ENCODE assay signal across 9 mouse cellular contexts in genomic region chr6:83184858-83185435, GRCm38 (mm10). TPM values are rescaled to one million over a fixed set of nuclear protein-coding genes. Genes with fewer than 3 reads are reported as not detected.
DNase-seq lines count a peak whose midpoint lies in the region; ATAC-seq and TF ChIP-seq lines count a peak whose summit lies in the region.
"Had no signal": no experiment of that assay in that cellular context is flagged by ENCODE, and none has a peak within 500 bp of the region (broad histone marks: within the 10 kb centered on the region; RNA-seq: fewer than 3 reads in every experiment).

No protein-coding gene starts in this region.

- no peak for ATAC-seq in forebrain, embryonic 13.5 days
- ATAC-seq in forebrain, embryonic 12.5 days (ENCODE audit: low FRiP score), result no peak
- ATAC-seq in lung, embryonic 16.5 days (ENCODE audit: low read depth), result peak; percentile 37; the same call in 1 of the 2 replicates

- H3K27ac ChIP-seq in forebrain, embryonic 13.5 days, result peak overlapping the region; percentile 82; the same call in 1 of the 2 replicates
- no peak overlapping the region for H3K27ac ChIP-seq in forebrain, embryonic 12.5 days
- H3K27ac ChIP-seq in lung, embryonic 16.5 days (ENCODE audit: low read length), result no peak overlapping the region
- no peak overlapping the region for H3K27ac ChIP-seq in embryonic fibroblast, embryonic 13.5 days (ENCODE audit: insufficient read depth, low read length)
- H3K27ac ChIP-seq in olfactory bulb, adult 2 months (ENCODE audit: insufficient read depth, low read depth, low read length), result peak overlapping the region; percentile 47
- H3K27ac ChIP-seq: heart, embryonic 15.5 days had no signal

- H3K27me3 ChIP-seq in forebrain, embryonic 13.5 days, result no peaks in the 10 kb centered on the region
- H3K27me3 ChIP-seq in forebrain, embryonic 12.5 days, result no peaks in the 10 kb centered on the region
- no peaks in the 10 kb centered on the region for H3K27me3 ChIP-seq in lung, embryonic 16.5 days (ENCODE audit: control insufficient read depth, insufficient read depth, low read depth, low read length)
- H3K27me3 ChIP-seq: heart, embryonic 15.5 days had no signal

- no peaks in the 10 kb centered on the region for H3K9me3 ChIP-seq in forebrain, embryonic 13.5 days (replicated peaks)
- no peaks in the 10 kb centered on the region for H3K9me3 ChIP-seq in forebrain, embryonic 12.5 days
- no peaks in the 10 kb centered on the region for H3K9me3 ChIP-seq in lung, embryonic 16.5 days (ENCODE audit: control insufficient read depth, low read length)
- H3K9me3 ChIP-seq: heart, embryonic 15.5 days had no signal

- H3K4me2 ChIP-seq in forebrain, embryonic 13.5 days, result no peak overlapping the region
- no peak overlapping the region for H3K4me2 ChIP-seq in forebrain, embryonic 12.5 days
- H3K4me2 ChIP-seq in lung, embryonic 16.5 days (ENCODE audit: low read depth, low read length), result no peak overlapping the region

- H3K36me3 ChIP-seq in forebrain, embryonic 13.5 days (ENCODE audit: poor library complexity, severe bottlenecking), result peaks cover 54% of the 10 kb centered on the region
- H3K36me3 ChIP-seq in forebrain, embryonic 12.5 days (replicated peaks), result peaks cover 39% of the 10 kb centered on the region
- H3K36me3 ChIP-seq in lung, embryonic 16.5 days (ENCODE audit: control insufficient read depth, insufficient read depth, low read length), result peaks cover 15% of the 10 kb centered on the region

- TF ChIP-seq POLR2A in embryonic fibroblast, embryonic 13.5 days (IDR thresholded peaks at IDR 0.05; ENCODE audit: low read depth, low read length), result no peak
- no peak for TF ChIP-seq POLR2A in olfactory bulb, adult 2 months (IDR thresholded peaks at IDR 0.05; ENCODE audit: insufficient read depth, low read depth, low read length)

- no peak for DNase-seq in lung, postnatal 25 days (ENCODE audit: low spot score)
- no peak for DNase-seq in thymus, postnatal 36 days
- DNase-seq in kidney, adult 8-10 months, result no peak

- 87% methylated on average over 3 of the region's 3 CpGs for WGBS in forebrain, embryonic 13.5 days
- WGBS in forebrain, embryonic 12.5 days, result 90% methylated on average over 3 of the region's 3 CpGs
- 85% methylated on average over 3 of the region's 3 CpGs for WGBS in lung, embryonic 16.5 days
- WGBS in olfactory bulb, adult 2 months, result 69% methylated on average over 3 of the region's 3 CpGs

- H3K9ac ChIP-seq in forebrain, embryonic 13.5 days, result no peak overlapping the region
- no peak overlapping the region for H3K9ac ChIP-seq in forebrain, embryonic 12.5 days
- H3K9ac ChIP-seq in lung, embryonic 16.5 days (ENCODE audit: low read length), result no peak overlapping the region
- H3K9ac ChIP-seq: heart, embryonic 15.5 days had no signal

- TF ChIP-seq CTCF in embryonic fibroblast, embryonic 13.5 days (IDR thresholded peaks at IDR 0.05; ENCODE audit: borderline replicate concordance, insufficient read depth, low read length), result peak; percentile 40; the same call in 1 of the 2 replicates
- TF ChIP-seq CTCF in olfactory bulb, adult 2 months (IDR thresholded peaks at IDR 0.05; ENCODE audit: insufficient read depth, low read depth, low read length), result peak; percentile 7; the same call in 1 of the 2 replicates

- no peak overlapping the region for H3K4me3 ChIP-seq in forebrain, embryonic 13.5 days
- H3K4me3 ChIP-seq in forebrain, embryonic 12.5 days (replicated peaks), result no peak overlapping the region
- H3K4me3 ChIP-seq in lung, embryonic 16.5 days (ENCODE audit: low read length), result no peak overlapping the region
- no peak overlapping the region for H3K4me3 ChIP-seq in embryonic fibroblast, embryonic 13.5 days (ENCODE audit: insufficient read depth, low read length)
- no peak overlapping the region for H3K4me3 ChIP-seq in olfactory bulb, adult 2 months (ENCODE audit: insufficient read depth, low read depth, low read length)
- H3K4me3 ChIP-seq: heart, embryonic 15.5 days had no signal

- H3K4me1 ChIP-seq in forebrain, embryonic 13.5 days, result peaks cover 34% of the 10 kb centered on the region
- H3K4me1 ChIP-seq in forebrain, embryonic 12.5 days, result peaks cover 41% of the 10 kb centered on the region
- peaks cover 6% of the 10 kb centered on the region for H3K4me1 ChIP-seq in lung, embryonic 16.5 days (replicated peaks; ENCODE audit: control insufficient read depth, insufficient read depth, low read length)
- no peaks in the 10 kb centered on the region; the same call in 1 of the 2 replicates for H3K4me1 ChIP-seq in embryonic fibroblast, embryonic 13.5 days (ENCODE audit: control insufficient read depth, insufficient read depth, low read length)
- peaks cover 61% of the 10 kb centered on the region for H3K4me1 ChIP-seq in olfactory bulb, adult 2 months (ENCODE audit: control insufficient read depth, insufficient read depth, low read length)

RNA-seq across cellular contexts. Expression of gene Dctn1, which starts 19.2 kb away (rescaled TPM):
- polyA plus RNA-seq in forebrain, embryonic 13.5 days (2015; fragmentation: Nextera tagmentation; extraction: Ambion mirVana), result 108 and 113 TPM in 2 replicates
- 128 and 137 TPM in 2 replicates for polyA plus RNA-seq in forebrain, embryonic 12.5 days (2016; fragmentation: Nextera tagmentation; extraction: Ambion mirVana)
- polyA plus RNA-seq in lung, embryonic 16.5 days (2015; fragmentation: Nextera tagmentation; extraction: Ambion mirVana), result 94.5 and 95.6 TPM in 2 replicates
- polyA plus RNA-seq in embryonic fibroblast, embryonic 13.5 days (2011; ENCODE audit: insufficient read length, low read depth, missing spikeins), result 92.5 and 98.8 TPM in 2 replicates
- polyA plus RNA-seq in olfactory bulb, adult 2 months (2012; ENCODE audit: insufficient read depth, insufficient read length, low replicate concordance, missing spikeins), result 187 TPM in 1 of 2 replicates, not detected in the other

RNA-seq across cellular contexts. Expression of gene 1700003E16Rik, which starts 28.7 kb away (rescaled TPM):
- polyA plus RNA-seq in forebrain, embryonic 13.5 days (2015; fragmentation: Nextera tagmentation; extraction: Ambion mirVana), result 2.7 and 3.6 TPM in 2 replicates
- polyA plus RNA-seq in forebrain, embryonic 12.5 days (2016; fragmentation: Nextera tagmentation; extraction: Ambion mirVana), result 1.8 and 2.7 TPM in 2 replicates
- polyA plus RNA-seq in lung, embryonic 16.5 days (2015; fragmentation: Nextera tagmentation; extraction: Ambion mirVana), result 11.9 and 15.3 TPM in 2 replicates
- polyA plus RNA-seq in embryonic fibroblast, embryonic 13.5 days (2011; ENCODE audit: insufficient read length, low read depth, missing spikeins), result 0.51 and 0.70 TPM in 2 replicates
- not detected in 2 replicates for polyA plus RNA-seq in olfactory bulb, adult 2 months (2012; ENCODE audit: insufficient read depth, insufficient read length, low replicate concordance, missing spikeins)

RNA-seq across cellular contexts. Expression of gene Wdr54, which starts 28.8 kb away (rescaled TPM):
- polyA plus RNA-seq in forebrain, embryonic 13.5 days (2015; fragmentation: Nextera tagmentation; extraction: Ambion mirVana), result 17.5 and 18.4 TPM in 2 replicates
- polyA plus RNA-seq in forebrain, embryonic 12.5 days (2016; fragmentation: Nextera tagmentation; extraction: Ambion mirVana), result 12.5 and 15.4 TPM in 2 replicates
- polyA plus RNA-seq in lung, embryonic 16.5 days (2015; fragmentation: Nextera tagmentation; extraction: Ambion mirVana), result 7.2 and 7.6 TPM in 2 replicates
- polyA plus RNA-seq in embryonic fibroblast, embryonic 13.5 days (2011; ENCODE audit: insufficient read length, low read depth, missing spikeins), result 5.4 TPM in 2 replicates
- polyA plus RNA-seq in olfactory bulb, adult 2 months (2012; ENCODE audit: insufficient read depth, insufficient read length, low replicate concordance, missing spikeins), result not detected in 2 replicates

RNA-seq across cellular contexts. Expression of gene Slc4a5, which starts 34.7 kb away (rescaled TPM):
- polyA plus RNA-seq in forebrain, embryonic 13.5 days (2015; fragmentation: Nextera tagmentation; extraction: Ambion mirVana), result 0.34 and 0.62 TPM in 2 replicates
- polyA plus RNA-seq in forebrain, embryonic 12.5 days (2016; fragmentation: Nextera tagmentation; extraction: Ambion mirVana), result 0.12 and 0.24 TPM in 2 replicates
- 2.1 and 3.1 TPM in 2 replicates for polyA plus RNA-seq in lung, embryonic 16.5 days (2015; fragmentation: Nextera tagmentation; extraction: Ambion mirVana)
- polyA plus RNA-seq in embryonic fibroblast, embryonic 13.5 days (2011; ENCODE audit: insufficient read length, low read depth, missing spikeins), result not detected in 2 replicates
- not detected in 2 replicates for polyA plus RNA-seq in olfactory bulb, adult 2 months (2012; ENCODE audit: insufficient read depth, insufficient read length, low replicate concordance, missing spikeins)

RNA-seq across cellular contexts. Expression of gene Rtkn, which starts 49.7 kb away (rescaled TPM):
- 10.4 and 10.5 TPM in 2 replicates for polyA plus RNA-seq in forebrain, embryonic 13.5 days (2015; fragmentation: Nextera tagmentation; extraction: Ambion mirVana)
- polyA plus RNA-seq in forebrain, embryonic 12.5 days (2016; fragmentation: Nextera tagmentation; extraction: Ambion mirVana), result 19.9 and 20.1 TPM in 2 replicates
- polyA plus RNA-seq in lung, embryonic 16.5 days (2015; fragmentation: Nextera tagmentation; extraction: Ambion mirVana), result 44.4 and 47.5 TPM in 2 replicates
- polyA plus RNA-seq in embryonic fibroblast, embryonic 13.5 days (2011; ENCODE audit: insufficient read length, low read depth, missing spikeins), result 13.4 and 15.4 TPM in 2 replicates
- polyA plus RNA-seq in olfactory bulb, adult 2 months (2012; ENCODE audit: insufficient read depth, insufficient read length, low replicate concordance, missing spikeins), result not detected in 2 replicates

Comparison
In these comparisons a context has a peak if more than half of its experiments do, and no peak if none do; other contexts are left out.
1. H3K27ac ChIP-seq: peak in forebrain, embryonic 13.5 days (single experiment) and olfactory bulb, adult 2 months (single experiment); none in forebrain, embryonic 12.5 days (single experiment), lung, embryonic 16.5 days (single experiment) and embryonic fibroblast, embryonic 13.5 days (single experiment).